Mouse (Mus musculus) C2C12 (cell line): ENCODE data around the gene B3gnt7.

ENCODE experiments used
- CEBPB ChIP-seq: IDR thresholded peaks from one replicate; pipeline ENCODE4 v1.6.1; 2011; ENCODE audit warnings: low read depth, mild to moderate bottlenecking, control low read depth, moderate library complexity
- CTCF ChIP-seq: IDR thresholded peaks from one replicate; pipeline ENCODE4 v1.5.1; 2011; ENCODE audit not compliant: control insufficient read depth, insufficient read depth, insufficient read length
- MAX ChIP-seq: IDR thresholded peaks from one replicate; pipeline ENCODE4 v1.6.1; 2011; ENCODE audit warnings: mild to moderate bottlenecking, control low read depth
- USF1 ChIP-seq: IDR thresholded peaks from one replicate; pipeline ENCODE4 v1.6.1; 2011; ENCODE audit warnings: low read depth, mild to moderate bottlenecking, control low read depth, moderate library complexity

DNA sequence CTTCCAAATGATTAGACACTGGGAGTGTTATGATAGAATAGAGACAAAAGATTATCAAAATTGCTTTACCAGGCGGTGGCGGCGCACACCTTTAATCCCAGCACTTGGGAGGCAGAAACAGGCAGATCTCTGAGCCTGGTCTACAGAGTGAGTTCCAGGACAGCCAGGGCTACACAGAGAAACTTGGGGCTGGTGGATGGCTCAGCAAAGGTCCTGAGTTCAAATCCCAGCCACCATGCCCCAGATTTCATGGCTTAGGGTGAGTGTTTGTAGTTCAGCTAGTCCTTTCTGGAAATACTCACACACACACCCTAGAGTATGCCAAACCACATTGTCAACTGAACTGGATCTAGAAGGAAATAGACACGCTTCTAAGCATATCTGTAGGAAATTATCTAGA, 42.4 kb downstream of the B3gnt7 start:
- TF ChIP-seq MAX: no peak
- TF ChIP-seq CTCF: no peak
- no peak for TF ChIP-seq USF1
- no peak for TF ChIP-seq CEBPB
